Mouse (Mus musculus): ENCODE measurements around the gene Irx4. TPM values are rescaled to one million over a fixed set of nuclear protein-coding genes. Genes with fewer than 3 reads are reported as not detected.

The Irx4 gene
- total RNA-seq, 2 experiments from 2014 or later = 27.6 to 49.8 TPM

Other genes with a start within 250 kb of the Irx4 start
- gene Mrpl36, start 68.0 kb downstream of the Irx4 start, total RNA-seq (2021) = 10 to 100 TPM; 43.0 to 46.9 TPM
- 100 to 1,000 TPM; 859 to 902 TPM for gene Ndufs6, start 68.1 kb downstream of the Irx4 start, total RNA-seq (2021)
- 10 to 100 TPM; 10.7 to 13.0 TPM for gene Lpcat1, start 206.7 kb downstream of the Irx4 start, total RNA-seq (2021)

Measured in heart, postnatal 10 days (tissue).